ENCODE assay signal across 10 mouse cellular contexts in genomic region chr5:136563996-136564395, GRCm38 (mm10). TPM values are rescaled to one million over a fixed set of nuclear protein-coding genes. Genes with fewer than 3 reads are reported as not detected.
DNase-seq lines count a peak whose midpoint lies in the region.
"Had no signal": no experiment of that assay in that cellular context is flagged by ENCODE, and none has a peak within 500 bp of the region (broad histone marks: within the 10 kb centered on the region; RNA-seq: fewer than 3 reads in every experiment).

No protein-coding gene starts in this region.

- no peaks in the 10 kb centered on the region for H3K9me3 ChIP-seq in limb, embryonic 10.5 days (replicated peaks)

- H3K27me3 ChIP-seq in limb, embryonic 10.5 days (ENCODE audit: low read depth, poor library complexity, severe bottlenecking), result peaks cover 10% of the 10 kb centered on the region; the same call in 1 of the 2 replicates

- no peak overlapping the region for H3K27ac ChIP-seq in limb, embryonic 10.5 days

- no peaks in the 10 kb centered on the region for H3K36me3 ChIP-seq in limb, embryonic 10.5 days
- H3K36me3 ChIP-seq: G1E had no signal

- H3K4me1 ChIP-seq in limb, embryonic 10.5 days, result peaks cover 69% of the 10 kb centered on the region

- WGBS in limb, embryonic 10.5 days, result 61% methylated on average over 3 of the region's 3 CpGs

- DNase-seq in kidney, adult 9 months, result peak; percentile 35
- DNase-seq in kidney, adult 18-20 months, result no peak
- DNase-seq in 416B (ENCODE audit: low read depth) (peak; percentile 37), R1 (ENCODE audit: low read depth, low spot score) (peak; percentile 23)
- no peak for DNase-seq in limb, embryonic 10.5 days (ENCODE audit: low spot score)
- no peak for DNase-seq in natural killer cell, adult 2 months (ENCODE audit: low spot score in 2 of 2)
- no peak for DNase-seq in testis, postnatal 14 days (ENCODE audit: low spot score)
- no peak for DNase-seq in lung, postnatal 25 days (ENCODE audit: low spot score)
- DNase-seq: kidney, postnatal 25 days had no signal

- H3K4me3 ChIP-seq in limb, embryonic 10.5 days, result peak overlapping the region; percentile 97; the same call in 1 of the 2 replicates

RNA-seq across cellular contexts. Expression of gene Cux1, which starts 3.3 kb away (rescaled TPM):
- polyA plus RNA-seq in limb, embryonic 10.5 days (2016; fragmentation: Nextera tagmentation; extraction: Ambion mirVana), result 59.1 and 67.7 TPM in 2 replicates

Comparison
In these comparisons a context has a peak if more than half of its experiments do, and no peak if none do; other contexts are left out.
1. DNase-seq: peak in kidney, adult 9 months (single experiment), 416B (single experiment) and R1 (single experiment); none in kidney, adult 18-20 months (single experiment), limb, embryonic 10.5 days (single experiment), natural killer cell, adult 2 months (0 of 2), testis, postnatal 14 days (single experiment) and lung, postnatal 25 days (single experiment).